Mouse (Mus musculus) olfactory bulb, adult 2 months (tissue): ENCODE data around the gene Rpl38.

Source experiments
- CTCF ChIP-seq: fragments of 200-500 bp; IDR thresholded peaks from 2 replicates; pipeline ENCODE4 v1.5.1; 2012; ENCODE audit warnings: low read depth, mild to moderate bottlenecking, low read length, moderate library complexity; ENCODE audit not compliant: insufficient read depth
- POLR2A ChIP-seq: fragments of 200-500 bp; IDR thresholded peaks from 2 replicates; pipeline ENCODE4 v1.6.1; 2012; ENCODE audit warnings: mild to moderate bottlenecking, low read depth, low read length, moderate library complexity; ENCODE audit not compliant: insufficient read depth

DNA sequence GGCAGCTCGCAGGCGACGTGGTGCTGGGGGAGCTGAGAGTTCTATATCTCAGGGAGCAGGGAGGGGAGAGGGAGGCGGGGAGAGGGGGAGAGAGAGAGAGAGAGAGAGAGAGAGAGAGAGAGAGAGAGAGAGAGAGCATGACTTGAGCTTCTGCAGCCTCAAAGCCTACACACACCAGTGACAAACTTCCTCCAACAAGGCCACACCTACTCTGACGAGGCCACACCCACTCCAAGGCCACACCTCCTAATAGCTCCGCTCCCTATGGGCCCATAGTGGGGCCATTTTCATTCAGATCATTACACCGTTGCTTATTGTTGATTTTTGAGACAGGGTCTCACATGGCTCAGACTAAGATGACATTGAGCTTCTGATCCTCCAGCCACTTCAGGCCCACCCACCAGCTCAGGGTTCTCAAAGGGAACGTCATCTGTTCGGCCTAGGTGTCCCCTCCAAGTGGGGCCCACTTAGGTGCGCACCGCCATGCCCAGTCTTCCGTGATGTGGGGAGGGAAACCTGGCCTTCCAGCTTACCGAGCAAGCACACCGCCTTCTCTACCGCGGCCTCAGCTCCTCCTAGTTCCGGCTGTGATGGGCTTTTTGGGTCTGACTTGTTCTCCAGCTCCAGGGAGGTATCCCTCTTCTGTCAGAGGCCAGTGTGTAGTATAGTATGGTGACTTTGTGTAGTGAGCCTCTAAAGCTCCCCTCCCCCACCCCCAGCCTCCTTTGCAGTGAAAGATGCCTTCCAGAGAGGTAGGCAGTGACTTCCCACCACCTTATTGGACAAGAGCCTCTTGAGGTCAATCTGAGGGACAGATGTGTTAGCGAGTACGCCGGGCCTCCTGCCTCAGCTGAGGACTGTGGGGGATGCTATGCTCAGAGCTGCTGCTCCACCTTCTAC, 15.6 kb downstream of the Rpl38 start:
- TF ChIP-seq POLR2A: no peak
- TF ChIP-seq CTCF: no peak
